Mouse (Mus musculus): ENCODE results near the gene Kdm5b. TPM values are rescaled to one million over a fixed set of nuclear protein-coding genes. Genes with fewer than 3 reads are reported as not detected.

Kdm5b gene
- polyA plus RNA-seq, 1 experiment from 2014 or later = 80.8 TPM

DNA sequence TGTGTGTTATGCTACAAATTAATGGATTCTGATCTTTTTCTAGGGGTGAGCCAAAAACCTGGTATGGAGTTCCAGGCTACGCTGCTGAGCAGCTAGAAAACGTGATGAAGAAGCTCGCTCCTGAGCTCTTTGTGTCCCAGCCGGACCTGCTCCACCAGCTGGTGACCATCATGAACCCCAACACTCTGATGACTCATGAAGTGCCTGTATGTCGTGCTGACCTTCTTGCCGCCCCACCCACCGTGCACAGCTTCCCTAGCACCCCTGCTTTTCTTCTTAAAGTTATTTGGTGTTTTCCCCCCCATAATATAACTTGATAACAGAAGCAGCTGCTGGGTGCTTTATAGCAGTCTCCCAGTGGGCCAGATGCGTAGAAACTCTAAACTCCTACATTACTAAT is 45.7 kb downstream of the Kdm5b start:
- no peak overlapping the region for H3K9ac ChIP-seq
- 82% methylated on average over 8 of the region's 8 CpGs for WGBS
- no peaks in the 10 kb centered on the region for H3K9me3 ChIP-seq
- H3K27me3 ChIP-seq = no peaks in the 10 kb centered on the region
- no peak for ATAC-seq (ENCODE audit: insufficient number of reproducible peaks, low FRiP score, low TSS enrichment, low read depth)
- no peaks in the 10 kb centered on the region for H3K4me1 ChIP-seq
- no peak overlapping the region for H3K4me3 ChIP-seq
- no peak overlapping the region for H3K27ac ChIP-seq
- peaks cover 71% of the 10 kb centered on the region for H3K36me3 ChIP-seq
- no peak overlapping the region for H3K4me2 ChIP-seq

DNA sequence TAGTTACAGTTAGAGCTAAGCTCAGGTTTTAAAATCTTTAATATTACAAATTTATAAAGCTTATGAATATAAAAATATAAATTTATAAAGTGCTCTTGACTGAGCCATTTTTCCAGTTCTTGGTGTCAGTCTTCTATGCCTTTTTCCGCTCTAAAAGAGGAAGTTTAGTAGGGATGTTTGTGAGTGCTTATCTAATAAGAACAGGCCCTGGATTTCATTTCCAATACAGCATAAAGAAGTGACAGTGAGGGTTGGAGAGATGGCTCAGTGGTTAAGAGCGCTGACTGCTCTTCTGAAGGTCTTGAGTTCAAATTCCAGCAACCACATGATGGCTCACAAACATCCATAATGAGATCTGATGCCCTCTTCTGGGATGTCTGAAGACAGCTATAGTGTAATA is 46.4 kb downstream of the Kdm5b start:
- no peak overlapping the region for H3K4me3 ChIP-seq
- no peak for ATAC-seq (ENCODE audit: insufficient number of reproducible peaks, low FRiP score, low TSS enrichment, low read depth)
- no peak overlapping the region for H3K27ac ChIP-seq
- H3K4me2 ChIP-seq = no peak overlapping the region
- no peaks in the 10 kb centered on the region for H3K27me3 ChIP-seq
- no peaks in the 10 kb centered on the region for H3K9me3 ChIP-seq
- 94% methylated on average over 2 of the region's 2 CpGs for WGBS
- no peaks in the 10 kb centered on the region for H3K4me1 ChIP-seq
- H3K9ac ChIP-seq = no peak overlapping the region
- peaks cover 64% of the 10 kb centered on the region for H3K36me3 ChIP-seq

DNA sequence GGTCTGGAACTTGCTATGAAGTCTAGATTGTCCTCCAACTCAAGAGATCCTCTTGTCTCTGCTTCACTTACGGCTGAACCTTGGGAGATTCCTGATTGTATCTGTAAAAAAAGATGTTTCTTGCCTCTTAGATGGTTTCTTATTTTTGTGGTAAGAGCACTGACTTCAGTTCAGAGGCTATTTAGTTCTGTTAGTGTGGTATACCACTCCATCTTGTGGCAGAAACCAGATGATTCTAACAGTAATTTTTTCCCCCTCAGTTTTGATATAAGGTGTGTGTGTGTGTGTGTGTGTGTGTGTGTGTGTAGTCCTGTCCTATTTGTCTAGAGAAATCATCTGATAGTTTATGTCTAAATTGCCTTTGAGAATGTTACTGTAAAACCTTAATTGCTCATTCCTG is 47.3 kb downstream of the Kdm5b start:
- no peaks in the 10 kb centered on the region for H3K9me3 ChIP-seq
- H3K36me3 ChIP-seq = peaks cover 59% of the 10 kb centered on the region
- H3K4me1 ChIP-seq = no peaks in the 10 kb centered on the region
- WGBS = 91% methylated on average over 1 of the region's 1 CpGs
- no peak for ATAC-seq (ENCODE audit: insufficient number of reproducible peaks, low FRiP score, low TSS enrichment, low read depth)
- H3K9ac ChIP-seq = no peak overlapping the region
- no peaks in the 10 kb centered on the region for H3K27me3 ChIP-seq
- H3K4me3 ChIP-seq = no peak overlapping the region
- no peak overlapping the region for H3K27ac ChIP-seq
- H3K4me2 ChIP-seq = no peak overlapping the region

DNA sequence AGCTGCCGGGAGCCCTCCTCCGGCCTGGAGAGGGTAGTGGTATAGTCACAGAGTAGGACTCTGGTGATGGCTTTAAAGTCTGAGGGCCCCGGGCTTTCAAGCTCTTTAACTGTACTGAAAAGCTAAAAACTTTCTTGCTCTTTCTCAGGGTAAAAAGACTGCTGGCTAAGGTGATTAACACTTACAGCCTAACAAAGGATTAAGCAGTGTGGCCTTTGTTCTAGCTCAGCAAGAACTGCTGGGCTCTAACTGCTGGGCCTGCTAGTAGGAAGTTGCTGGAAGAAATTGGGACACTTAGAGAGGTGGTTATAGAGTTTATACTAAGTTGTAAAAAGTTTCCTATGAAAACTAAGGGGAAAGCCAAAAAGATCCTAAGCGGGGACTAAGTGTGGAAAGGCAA is 49.2 kb downstream of the Kdm5b start:
- no peak overlapping the region for H3K27ac ChIP-seq
- H3K4me1 ChIP-seq = no peaks in the 10 kb centered on the region
- H3K9ac ChIP-seq = no peak overlapping the region
- peaks cover 68% of the 10 kb centered on the region for H3K36me3 ChIP-seq
- no peak overlapping the region for H3K4me3 ChIP-seq
- ATAC-seq (ENCODE audit: insufficient number of reproducible peaks, low FRiP score, low TSS enrichment, low read depth) = no peak
- H3K9me3 ChIP-seq = no peaks in the 10 kb centered on the region
- no peaks in the 10 kb centered on the region for H3K27me3 ChIP-seq
- no peak overlapping the region for H3K4me2 ChIP-seq
- WGBS = 40% methylated on average over 4 of the region's 4 CpGs

DNA sequence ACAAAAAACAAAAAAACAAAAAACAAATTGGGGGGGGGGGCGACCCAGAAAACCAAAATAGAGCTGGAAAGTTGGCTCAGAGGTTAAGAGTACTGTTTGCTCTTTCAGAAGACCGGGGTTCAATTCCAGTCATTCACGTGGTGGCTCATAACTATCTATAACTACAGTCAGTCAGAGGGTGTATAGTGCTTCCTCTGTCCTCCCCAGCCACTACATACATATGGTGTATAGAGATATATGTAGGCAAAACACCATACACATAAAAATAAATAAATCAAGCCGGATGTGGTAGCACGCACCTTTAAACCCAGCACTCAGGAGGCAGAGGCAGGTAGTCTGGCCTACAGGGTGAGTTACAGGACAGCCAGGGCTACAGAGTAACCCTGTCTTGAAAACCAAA is 54.6 kb downstream of the Kdm5b start:
- Histone ChIP-seq H3K36me3 (peaks cover 60% of the 10 kb centered on the region), H3K4me2 (no peak overlapping the region), H3K9me3 (no peaks in the 10 kb centered on the region), H3K4me1 (no peaks in the 10 kb centered on the region), H3K9ac (no peak overlapping the region), H3K27me3 (no peaks in the 10 kb centered on the region), H3K27ac (no peak overlapping the region), H3K4me3 (no peak overlapping the region)
- ATAC-seq (ENCODE audit: insufficient number of reproducible peaks, low FRiP score, low TSS enrichment, low read depth) = no peak
- WGBS = 88% methylated on average over 5 of the region's 5 CpGs

DNA sequence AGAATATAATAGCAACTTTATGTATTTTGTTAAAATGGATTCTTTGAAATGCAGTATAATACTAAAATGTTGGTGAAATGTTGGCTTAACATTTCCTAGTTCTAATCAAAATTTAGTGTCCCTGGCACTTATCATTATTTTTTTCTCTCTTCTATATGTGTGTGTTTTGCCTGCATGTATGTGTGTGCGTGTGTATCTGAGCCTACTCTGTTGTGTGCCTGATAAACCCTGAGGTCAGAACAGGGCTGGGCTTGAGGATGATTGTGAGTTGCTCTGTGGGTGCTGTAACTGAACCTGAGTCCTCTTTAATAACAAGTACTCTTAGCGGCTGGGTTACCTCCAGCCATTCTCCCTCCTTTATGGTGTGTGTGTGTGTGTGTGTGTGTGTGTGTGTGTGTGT is 55.0 kb downstream of the Kdm5b start:
- 88% methylated on average over 2 of the region's 2 CpGs for WGBS
- Histone ChIP-seq H3K4me3 (no peak overlapping the region), H3K9ac (no peak overlapping the region), H3K4me2 (no peak overlapping the region), H3K27me3 (no peaks in the 10 kb centered on the region), H3K36me3 (peaks cover 64% of the 10 kb centered on the region), H3K27ac (no peak overlapping the region), H3K4me1 (no peaks in the 10 kb centered on the region), H3K9me3 (no peaks in the 10 kb centered on the region)
- no peak for ATAC-seq (ENCODE audit: insufficient number of reproducible peaks, low FRiP score, low TSS enrichment, low read depth)

DNA sequence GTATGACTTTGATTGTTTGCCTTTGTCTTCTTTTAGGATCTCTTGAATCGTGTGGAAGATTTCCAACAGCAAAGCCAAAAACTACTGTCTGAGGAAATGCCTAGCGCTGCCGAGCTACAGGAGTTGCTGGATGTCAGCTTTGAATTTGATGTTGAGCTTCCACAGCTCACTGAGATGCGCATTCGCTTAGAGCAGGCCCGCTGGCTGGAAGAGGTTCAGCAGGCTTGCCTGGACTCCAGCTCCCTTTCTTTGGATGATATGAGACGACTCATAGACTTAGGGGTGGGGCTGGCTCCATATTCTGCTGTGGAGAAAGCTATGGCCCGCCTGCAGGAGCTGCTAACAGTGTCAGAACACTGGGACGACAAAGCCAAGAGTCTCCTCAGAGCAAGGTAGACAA is 57.7 kb downstream of the Kdm5b start:
- no peak overlapping the region for H3K4me3 ChIP-seq
- no peaks in the 10 kb centered on the region for H3K9me3 ChIP-seq
- H3K36me3 ChIP-seq = peaks cover 78% of the 10 kb centered on the region
- ATAC-seq (ENCODE audit: insufficient number of reproducible peaks, low FRiP score, low TSS enrichment, low read depth) = no peak
- no peaks in the 10 kb centered on the region for H3K4me1 ChIP-seq
- H3K4me2 ChIP-seq = no peak overlapping the region
- WGBS = 90% methylated on average over 9 of the region's 9 CpGs
- no peak overlapping the region for H3K27ac ChIP-seq
- no peaks in the 10 kb centered on the region for H3K27me3 ChIP-seq
- H3K9ac ChIP-seq = no peak overlapping the region

DNA sequence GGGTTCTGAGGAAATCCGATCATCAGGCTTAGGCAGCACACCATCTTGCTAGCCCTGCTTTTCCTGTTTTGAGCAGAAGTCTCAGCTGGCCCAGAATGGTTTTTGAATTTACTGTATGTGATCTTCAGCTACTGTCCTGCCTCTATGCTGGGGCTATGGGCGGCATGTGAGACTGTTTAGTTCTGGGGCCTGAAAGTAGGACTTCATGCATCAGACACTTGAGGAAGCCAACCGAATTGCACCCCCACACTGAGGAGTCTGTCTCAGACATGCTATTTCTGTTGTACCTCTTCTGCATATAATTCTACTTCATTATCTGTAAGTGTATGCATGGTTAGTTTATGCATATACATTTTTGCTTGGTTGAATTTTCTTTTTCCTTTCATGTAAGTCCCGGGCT is 65.4 kb downstream of the Kdm5b start:
- Histone ChIP-seq H3K27me3 (no peaks in the 10 kb centered on the region), H3K27ac (no peak overlapping the region), H3K36me3 (peaks cover 91% of the 10 kb centered on the region), H3K9me3 (no peaks in the 10 kb centered on the region), H3K9ac (no peak overlapping the region), H3K4me3 (no peak overlapping the region), H3K4me2 (no peak overlapping the region), H3K4me1 (no peaks in the 10 kb centered on the region)
- 90% methylated on average over 4 of the region's 4 CpGs for WGBS
- ATAC-seq (ENCODE audit: insufficient number of reproducible peaks, low FRiP score, low TSS enrichment, low read depth) = no peak

DNA sequence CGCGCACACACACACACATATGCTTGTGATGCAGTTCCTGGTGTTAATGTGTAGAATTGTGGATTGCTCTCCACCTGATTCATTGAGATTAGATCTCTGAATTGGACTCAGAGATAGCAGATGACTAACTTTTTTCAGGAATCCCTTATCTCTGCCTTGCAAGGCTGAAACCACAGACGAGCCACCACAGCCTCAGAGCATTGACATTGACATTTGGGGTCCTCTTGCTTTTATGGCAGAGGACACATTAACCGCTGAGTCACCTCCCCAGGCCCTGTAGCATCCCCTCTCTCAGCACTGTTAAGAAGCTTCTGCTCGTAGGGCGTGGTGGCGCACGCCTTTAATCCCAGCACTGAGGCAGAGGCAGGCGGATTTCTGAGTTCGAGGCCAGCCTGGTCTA is 69.5 kb downstream of the Kdm5b start:
- Histone ChIP-seq H3K9me3 (no peaks in the 10 kb centered on the region), H3K4me1 (no peaks in the 10 kb centered on the region), H3K4me3 (no peak overlapping the region), H3K9ac (no peak overlapping the region), H3K27me3 (no peaks in the 10 kb centered on the region), H3K27ac (no peak overlapping the region), H3K36me3 (peaks cover 98% of the 10 kb centered on the region), H3K4me2 (no peak overlapping the region)
- no peak for ATAC-seq (ENCODE audit: insufficient number of reproducible peaks, low FRiP score, low TSS enrichment, low read depth)
- WGBS = 95% methylated on average over 10 of the region's 10 CpGs

DNA sequence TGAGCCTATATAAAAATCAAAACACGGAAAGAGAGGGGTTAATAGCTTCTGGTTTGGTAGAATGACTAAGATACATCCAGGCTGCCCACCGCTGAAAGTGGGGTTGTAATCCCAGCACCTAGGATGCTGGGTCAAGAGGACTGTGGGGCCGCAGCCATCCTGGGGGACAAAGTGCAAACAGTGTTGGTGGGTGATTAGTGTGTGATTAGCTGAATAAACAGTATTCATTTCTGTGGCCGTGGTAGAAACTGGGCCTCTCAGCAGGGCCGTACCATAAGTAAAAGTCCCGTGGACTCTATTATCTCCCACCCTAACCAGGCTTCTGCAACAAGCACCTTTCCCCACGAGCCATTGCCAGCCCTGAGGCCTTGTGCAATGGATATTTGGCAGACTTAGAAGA is 74.3 kb downstream of the Kdm5b start:
- H3K4me1 ChIP-seq = peaks cover 9% of the 10 kb centered on the region
- H3K27ac ChIP-seq = no peak overlapping the region
- H3K27me3 ChIP-seq = no peaks in the 10 kb centered on the region
- no peaks in the 10 kb centered on the region for H3K9me3 ChIP-seq
- no peak overlapping the region for H3K4me2 ChIP-seq
- no peak overlapping the region for H3K4me3 ChIP-seq
- H3K36me3 ChIP-seq = peaks cover 55% of the 10 kb centered on the region
- no peak overlapping the region for H3K9ac ChIP-seq
- no peak for ATAC-seq (ENCODE audit: insufficient number of reproducible peaks, low FRiP score, low TSS enrichment, low read depth)
- 78% methylated on average over 7 of the region's 7 CpGs for WGBS

DNA sequence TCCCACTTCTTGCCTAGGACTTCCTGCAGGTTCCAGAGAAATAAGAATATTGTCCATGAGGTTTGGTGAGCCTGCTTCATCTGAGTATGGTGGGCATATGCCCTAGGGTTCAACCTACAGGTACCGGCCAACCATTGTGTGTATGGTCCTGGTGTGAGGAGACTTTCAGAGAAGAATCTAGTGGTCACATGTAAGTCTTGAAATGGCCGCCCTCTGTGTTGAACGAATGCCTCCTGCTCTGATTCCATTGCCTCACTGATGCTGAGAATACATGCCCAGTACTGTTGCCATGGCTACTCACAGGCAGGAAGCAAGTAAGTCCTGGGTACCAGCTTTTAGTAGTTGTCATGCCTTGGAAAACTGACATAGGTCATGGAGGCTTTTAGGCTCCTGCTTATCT is 76.3 kb downstream of the Kdm5b start:
- peaks cover 9% of the 10 kb centered on the region for H3K4me1 ChIP-seq
- no peak overlapping the region for H3K9ac ChIP-seq
- no peaks in the 10 kb centered on the region for H3K27me3 ChIP-seq
- no peak overlapping the region for H3K4me3 ChIP-seq
- H3K9me3 ChIP-seq = no peaks in the 10 kb centered on the region
- peaks cover 36% of the 10 kb centered on the region for H3K36me3 ChIP-seq
- WGBS = 75% methylated on average over 3 of the region's 3 CpGs
- no peak overlapping the region for H3K27ac ChIP-seq
- H3K4me2 ChIP-seq = no peak overlapping the region
- ATAC-seq (ENCODE audit: insufficient number of reproducible peaks, low FRiP score, low TSS enrichment, low read depth) = no peak

DNA sequence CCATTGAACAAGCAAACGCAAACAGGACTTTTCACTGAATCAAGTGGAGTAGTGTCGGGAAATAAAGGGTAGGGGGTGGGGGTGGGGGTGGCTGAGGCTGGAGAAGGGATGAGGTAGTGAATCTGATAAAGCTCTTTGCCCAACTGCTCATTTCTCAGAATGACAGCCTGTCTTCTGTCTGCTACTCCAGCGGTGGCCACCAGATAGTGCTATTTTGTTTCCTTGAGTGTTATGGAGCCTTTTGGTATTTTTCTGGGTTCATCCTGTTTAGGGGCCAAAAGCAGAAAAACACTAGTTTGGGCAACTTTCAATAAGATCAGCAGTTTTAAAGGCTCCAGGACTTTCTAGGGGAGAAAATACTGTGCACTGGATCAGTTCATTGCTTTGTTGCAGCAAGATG is 76.7 kb downstream of the Kdm5b start:
- H3K9me3 ChIP-seq = no peaks in the 10 kb centered on the region
- H3K4me3 ChIP-seq = no peak overlapping the region
- H3K4me2 ChIP-seq = no peak overlapping the region
- H3K27ac ChIP-seq = no peak overlapping the region
- no peaks in the 10 kb centered on the region for H3K27me3 ChIP-seq
- H3K4me1 ChIP-seq = peaks cover 9% of the 10 kb centered on the region
- ATAC-seq (ENCODE audit: insufficient number of reproducible peaks, low FRiP score, low TSS enrichment, low read depth) = no peak
- peaks cover 31% of the 10 kb centered on the region for H3K36me3 ChIP-seq
- H3K9ac ChIP-seq = no peak overlapping the region
- WGBS = 7% methylated on average over 3 of the region's 3 CpGs

DNA sequence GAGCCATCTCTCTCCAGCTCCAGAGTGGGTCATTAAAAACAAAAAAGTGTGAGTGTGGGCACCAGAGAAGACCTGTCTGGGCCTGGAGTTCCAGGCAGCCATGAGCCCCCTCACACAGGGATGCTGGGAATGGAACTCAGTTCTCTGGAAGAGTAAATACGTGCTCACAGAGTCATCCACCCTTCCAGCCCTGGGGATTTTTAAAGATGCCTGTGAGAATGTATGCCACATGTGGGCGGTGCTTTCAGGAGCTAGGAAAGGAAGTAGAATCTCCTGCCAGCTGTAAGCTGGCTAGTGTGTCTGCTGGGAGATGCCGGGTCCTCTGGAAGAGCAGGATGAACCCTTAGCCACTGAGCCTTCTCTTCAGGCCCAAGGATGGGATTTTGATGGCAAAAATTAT is 78.1 kb downstream of the Kdm5b start:
- H3K9ac ChIP-seq = no peak overlapping the region
- H3K27me3 ChIP-seq = peaks cover 11% of the 10 kb centered on the region
- H3K36me3 ChIP-seq = peaks cover 18% of the 10 kb centered on the region
- no peak overlapping the region for H3K27ac ChIP-seq
- WGBS = 28% methylated on average over 3 of the region's 3 CpGs
- peaks cover 9% of the 10 kb centered on the region for H3K4me1 ChIP-seq
- H3K4me2 ChIP-seq = no peak overlapping the region
- no peak for ATAC-seq (ENCODE audit: insufficient number of reproducible peaks, low FRiP score, low TSS enrichment, low read depth)
- H3K9me3 ChIP-seq = no peaks in the 10 kb centered on the region
- no peak overlapping the region for H3K4me3 ChIP-seq
